Mouse (Mus musculus) intestine, embryonic 14.5 days (tissue): ENCODE measurements around the gene Gm10750. TPM values are rescaled to one million over a fixed set of nuclear protein-coding genes. Genes with fewer than 3 reads are reported as not detected.
"Not testable (repeated sequence)": the region's sequence is repeated elsewhere in the genome, so short reads cannot be mapped to it uniquely, and the experiment has no call there.

Experiments
- ATAC-seq: fragments of 200-750 bp; cut with Nextera tagmentation; replicated peaks from 2 replicates; pipeline ENCODE4 v1.8.0; 2017; ENCODE audit warnings: low read depth, moderate number of reproducible peaks, moderate TSS enrichment, moderate library complexity; ENCODE audit not compliant: low FRiP score, low TSS enrichment
- DNase-seq: peaks from one replicate; pipeline ENCODE4 v3.0.0-alpha.2; 2018; ENCODE audit warnings: low spot score
- H3K27ac ChIP-seq: fragments of 300-500 bp; sonication (generic); 2 replicates; pipeline ENCODE4 v1.5.1; 2014; ENCODE audit warnings: low read depth, mild to moderate bottlenecking, control low read depth
- H3K27me3 ChIP-seq: fragments of 300-500 bp; sonication (generic); replicated peaks from 2 replicates; pipeline ENCODE4 v1.6.1; 2014; ENCODE audit warnings: low read length, control low read depth; ENCODE audit not compliant: control insufficient read depth, insufficient read depth
- H3K36me3 ChIP-seq: fragments of 300-500 bp; sonication (generic); 2 replicates; pipeline ENCODE4 v1.6.1; 2014; ENCODE audit warnings: low read length, control low read depth; ENCODE audit not compliant: control insufficient read depth, insufficient read depth
- H3K4me1 ChIP-seq: fragments of 300-500 bp; sonication (generic); replicated peaks from 2 replicates; pipeline ENCODE4 v1.6.1; 2014; ENCODE audit warnings: low read length, control low read depth, mixed read lengths; ENCODE audit not compliant: control insufficient read depth, insufficient read depth
- H3K4me2 ChIP-seq: fragments of 300-500 bp; sonication (generic); 2 replicates; pipeline ENCODE4 v1.6.1; 2014; ENCODE audit warnings: low read length
- H3K4me3 ChIP-seq: fragments of 300-500 bp; sonication (generic); 2 replicates; pipeline ENCODE4 v1.5.1; 2014; ENCODE audit warnings: low read depth, low read length, control low read depth, mixed read lengths
- H3K9ac ChIP-seq: fragments of 300-500 bp; sonication (generic); 2 replicates; pipeline ENCODE4 v1.6.1; 2014; ENCODE audit warnings: mild to moderate bottlenecking, low read length
- H3K9me3 ChIP-seq: fragments of 300-500 bp; sonication (generic); 2 replicates; pipeline ENCODE4 v1.6.1; 2016; ENCODE audit warnings: low read length, control low read depth; ENCODE audit not compliant: control insufficient read depth
- WGBS: fragments of 180-500 bp; shearing (Covaris S2); extraction: QIAGEN DNeasy Blood & Tissue Kit; methylation state at CpG from one replicate; pipeline ENCODE4 v1.1.7; 2014; 5-methylcytosine and 5-hydroxymethylcytosine counted together
- polyA plus RNA-seq: library from polyadenylated mRNA; unstranded; fragments of >200 nt; fragmentation: Nextera tagmentation; extraction: Ambion mirVana; gene quantifications from 2 replicates; pipeline ENCODE4 v1.2.1, GENCODE M21; 2014

The Gm10750 gene
- not detected in 2 replicates for polyA plus RNA-seq

- not testable (repeated sequence) for H3K4me2 ChIP-seq, H3K4me3 ChIP-seq, H3K36me3 ChIP-seq, H3K27me3 ChIP-seq, H3K9me3 ChIP-seq, ATAC-seq, H3K9ac ChIP-seq, H3K27ac ChIP-seq, DNase-seq, H3K4me1 ChIP-seq
- WGBS: 80% methylated on average over 5 of the region's 5 CpGs
Measured at GRCm38 (mm10) chr2:149017137-149017536, at the start of gene Gm10750. Gm10750 (minus strand) TSS chr2:149017237.

GRCm38 (mm10) chr2:149004826-149005225 lies 12.2 kb downstream of the Gm10750 start:
- Histone ChIP-seq H3K27me3 (no peaks in the 10 kb centered on the region), H3K4me2 (no peak overlapping the region), H3K9ac (no peak overlapping the region), H3K36me3 (no peaks in the 10 kb centered on the region), H3K4me3 (no peak overlapping the region), H3K9me3 (no peaks in the 10 kb centered on the region), H3K4me1 (no peaks in the 10 kb centered on the region), H3K27ac (no peak overlapping the region)
- WGBS: 81% methylated on average over 2 of the region's 2 CpGs
- DNase-seq (no peak), ATAC-seq (no peak)

GRCm38 (mm10) chr2:149003151-149003550 lies 13.9 kb downstream of the Gm10750 start, which contains the start of gene Gm1330:
Gm1330 (minus strand) TSS chr2:149003251.
- no peaks in the 10 kb centered on the region for H3K9me3 ChIP-seq
- ATAC-seq (no peak), DNase-seq (no peak)
- H3K36me3 ChIP-seq: no peaks in the 10 kb centered on the region
- H3K4me2 ChIP-seq: no peak within 1 kb of the TSS
- H3K27me3 ChIP-seq: no peaks in the 10 kb centered on the region
- H3K27ac ChIP-seq: no peak within 1 kb of the TSS
- H3K4me1 ChIP-seq: no peaks in the 10 kb centered on the region
- no peak within 1 kb of the TSS for H3K9ac ChIP-seq
- H3K4me3 ChIP-seq: no peak within 1 kb of the TSS

- Histone ChIP-seq H3K9ac (no peak overlapping the region), H3K4me1 (no peaks in the 10 kb centered on the region), H3K4me2 (no peak overlapping the region), H3K4me3 (no peak overlapping the region), H3K9me3 (no peaks in the 10 kb centered on the region), H3K27me3 (no peaks in the 10 kb centered on the region), H3K27ac (no peak overlapping the region), H3K36me3 (no peaks in the 10 kb centered on the region)
- 87% methylated on average over 2 of the region's 2 CpGs for WGBS
- ATAC-seq (no peak), DNase-seq (no peak)
Measured at GRCm38 (mm10) chr2:148995133-148995532, 21.9 kb downstream of the Gm10750 start.

Other genes with a start within 250 kb of the Gm10750 start
- not detected in 2 replicates for gene Cst11, start 245.7 kb downstream of the Gm10750 start, polyA plus RNA-seq
- not detected in 2 replicates for gene 8030411F24Rik, start 235.2 kb downstream of the Gm10750 start, polyA plus RNA-seq
- gene Cst12, start 227.9 kb downstream of the Gm10750 start, polyA plus RNA-seq: 0.36 and 0.49 TPM in 2 replicates
- not detected in 2 replicates for gene Cst8, start 218.5 kb downstream of the Gm10750 start, polyA plus RNA-seq
- not detected in 2 replicates for gene Cst13, start 197.2 kb downstream of the Gm10750 start, polyA plus RNA-seq
- not detected in 2 replicates for gene Cst9, start 182.1 kb downstream of the Gm10750 start, polyA plus RNA-seq
- gene 9230104L09Rik, start 152.2 kb downstream of the Gm10750 start, polyA plus RNA-seq: not detected in 2 replicates
- 404 and 423 TPM in 2 replicates for gene Cst3, start 141.5 kb downstream of the Gm10750 start, polyA plus RNA-seq
- gene Gm1330, start 14.0 kb downstream of the Gm10750 start, polyA plus RNA-seq: not detected in 2 replicates